Mouse (Mus musculus): ENCODE results near the gene Tmem50a.

The Tmem50a gene

DNA sequence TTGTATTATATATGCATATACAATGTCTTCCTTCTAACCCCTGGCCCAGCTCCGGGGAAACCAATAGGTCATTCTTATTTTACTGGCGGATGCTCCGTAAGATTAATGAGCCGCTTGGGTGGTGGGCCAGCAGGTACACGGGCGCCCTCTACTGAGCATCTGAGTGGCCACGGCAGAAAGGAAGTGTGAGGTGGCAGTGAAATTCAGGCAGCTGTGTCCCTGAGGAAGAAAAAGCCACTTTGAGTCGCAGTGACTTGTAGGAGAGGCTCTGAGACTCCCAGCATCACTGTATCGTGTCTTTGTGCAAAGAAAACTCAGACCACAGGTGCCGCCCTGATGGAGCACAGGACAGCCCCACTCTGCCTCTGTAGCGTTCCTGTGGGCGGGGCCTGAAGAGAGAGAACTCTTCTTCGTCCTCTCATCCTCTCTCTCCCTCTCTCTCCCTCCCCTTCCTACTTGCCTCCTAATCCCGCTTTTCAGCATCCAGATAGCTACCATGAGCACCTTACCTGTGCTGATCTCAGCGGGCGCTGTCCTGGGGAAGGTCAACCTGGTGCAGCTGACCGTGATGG, 35.3 kb downstream of the Tmem50a start:
- peak; percentile 55 to 74 for DNase-seq (ENCODE audit: low spot score in 2 of 2)

DNA sequence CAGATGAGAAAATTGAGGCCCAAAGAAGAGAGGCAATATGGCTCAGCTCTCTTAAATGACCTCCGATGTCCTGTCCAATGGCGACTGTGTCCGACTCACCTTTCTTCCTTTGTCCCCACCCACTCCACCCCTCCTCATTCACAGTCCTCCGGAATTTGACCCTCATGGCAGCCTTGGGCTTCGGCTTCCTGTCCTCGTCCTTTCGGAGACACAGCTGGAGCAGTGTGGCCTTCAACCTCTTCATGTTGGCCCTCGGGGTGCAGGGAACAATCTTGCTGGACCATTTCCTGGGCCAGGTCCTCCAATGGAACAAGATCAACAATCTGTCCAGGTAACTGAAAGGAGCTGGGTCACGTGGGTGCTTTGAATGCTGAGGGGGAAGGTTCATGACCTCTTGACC, 38.7 kb downstream of the Tmem50a start:
- no peak for DNase-seq (ENCODE audit: low spot score in 2 of 2)

DNA sequence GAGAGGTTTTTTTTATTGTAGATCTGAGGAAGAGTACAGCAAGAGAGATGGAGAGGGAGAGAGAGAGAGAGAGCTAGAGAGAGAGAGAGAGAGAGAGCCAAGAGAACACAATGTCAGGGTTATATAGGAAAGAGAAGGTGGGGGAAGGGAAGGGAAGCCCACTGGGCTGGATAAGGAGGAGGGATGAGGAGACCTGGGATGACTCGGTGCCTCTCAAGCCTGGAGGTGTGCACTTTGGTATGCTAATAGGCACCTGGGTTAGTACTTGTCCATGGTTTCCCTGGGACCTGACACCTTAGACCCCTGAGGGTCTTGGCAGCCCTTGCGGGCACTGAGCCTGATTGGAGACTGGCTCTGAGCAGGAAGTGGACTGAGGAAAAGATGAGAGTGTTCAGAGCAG, 42.9 kb downstream of the Tmem50a start:
- no peak for DNase-seq (ENCODE audit: low spot score in 2 of 2)

DNA sequence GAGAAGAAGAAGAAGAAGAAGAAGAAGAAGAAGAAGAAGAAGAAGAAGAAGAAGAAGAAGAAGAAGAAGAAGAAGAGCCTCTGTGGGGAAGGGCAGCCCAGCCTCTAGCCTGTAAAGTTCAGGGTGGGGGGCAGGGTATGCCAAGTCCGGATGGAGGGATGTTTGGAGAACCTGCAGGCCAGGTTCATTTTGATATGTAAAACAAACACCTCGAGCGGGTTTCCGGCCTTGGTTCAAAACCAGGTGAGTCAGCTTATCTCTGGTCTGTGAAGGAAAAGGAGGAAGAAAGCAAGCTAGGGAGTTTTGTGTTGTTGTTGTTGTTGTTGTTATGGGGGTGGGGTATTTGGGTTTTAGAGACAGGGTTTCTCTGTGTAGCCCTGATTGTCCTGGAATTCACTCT, 43.3 kb downstream of the Tmem50a start:
- no peak for DNase-seq (ENCODE audit: low spot score in 2 of 2)

DNA sequence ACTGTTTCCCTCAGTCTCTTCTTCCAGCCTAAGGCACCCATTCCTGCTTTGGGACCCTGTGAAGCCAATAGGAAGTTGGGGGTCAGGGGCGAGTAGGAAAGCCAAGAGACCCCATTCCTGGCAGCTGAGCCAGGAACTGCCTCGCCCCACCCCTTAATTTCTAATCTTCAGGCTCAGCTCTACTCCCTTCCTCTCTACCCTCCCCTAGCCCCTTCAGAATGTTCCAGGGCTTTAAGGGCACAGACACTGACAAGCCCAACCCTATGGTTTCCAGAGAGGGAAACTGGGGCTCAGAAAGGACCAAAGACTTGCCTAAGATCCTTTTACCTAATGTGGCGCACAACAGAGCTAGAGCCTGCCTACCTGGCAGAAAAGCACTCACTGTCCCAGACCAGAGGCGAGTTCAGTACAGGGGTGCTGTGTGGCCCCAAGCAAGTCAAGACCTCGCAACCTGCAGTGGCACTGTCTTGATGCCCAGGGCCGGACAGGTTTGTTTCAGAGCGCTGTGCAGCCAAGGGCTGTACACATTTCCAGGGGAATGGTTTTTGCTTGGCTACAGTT, 44.9 kb downstream of the Tmem50a start:
- no peak for DNase-seq (ENCODE audit: low spot score in 2 of 2)

DNA sequence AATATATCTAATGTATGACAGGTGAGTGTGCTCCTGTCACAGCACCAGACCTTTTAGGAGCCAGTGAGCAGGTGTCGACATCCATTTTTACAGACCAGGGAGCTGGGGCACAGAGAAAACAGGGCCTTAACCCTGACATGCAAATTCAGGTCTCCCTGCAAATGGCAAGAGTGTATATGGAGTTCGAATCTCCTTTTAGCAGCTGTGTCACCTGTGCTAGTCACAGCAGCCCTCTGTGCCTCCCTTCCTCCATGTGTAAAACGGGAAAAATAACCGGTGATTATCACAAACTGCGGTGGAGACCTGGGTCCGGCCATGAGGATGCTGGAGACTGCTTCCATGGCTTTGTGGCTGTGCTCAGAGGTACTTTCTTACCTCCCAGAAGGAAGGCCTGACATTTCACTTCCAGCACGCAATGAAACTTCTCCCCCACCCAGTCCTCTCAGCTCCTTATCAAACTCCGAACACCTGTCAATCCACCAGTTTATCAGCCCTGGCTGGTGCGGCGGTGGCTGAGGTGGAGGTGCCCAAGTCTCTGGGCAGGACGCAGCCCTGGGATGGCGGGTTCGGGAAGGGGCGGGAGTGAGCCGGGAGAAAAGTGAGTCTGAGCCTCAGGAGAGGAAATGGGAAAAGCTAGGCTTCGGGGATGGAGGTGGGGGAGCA, 45.6 kb downstream of the Tmem50a start:
- peak; percentile 66 to 71 for DNase-seq (ENCODE audit: low spot score in 2 of 2)

DNA sequence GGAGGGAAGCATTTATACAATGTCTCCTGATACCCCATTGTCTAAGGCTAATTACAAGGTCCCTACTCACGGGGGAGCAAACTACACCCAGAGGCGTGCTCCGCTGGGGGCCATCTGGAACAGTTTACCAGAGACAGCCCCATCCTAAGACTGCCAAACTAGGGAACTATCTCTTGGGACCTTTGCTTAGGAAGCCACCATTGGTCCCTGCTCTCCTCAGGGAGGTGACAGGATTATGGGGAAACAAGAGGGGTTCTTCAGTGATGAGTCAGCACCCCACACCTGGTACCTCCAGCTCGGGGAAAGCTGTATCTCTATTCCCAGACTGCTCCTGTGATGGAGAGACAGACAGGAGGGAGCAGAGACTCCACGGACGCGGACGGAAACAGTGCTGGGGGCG, 46.3 kb downstream of the Tmem50a start:
- no peak for DNase-seq (ENCODE audit: low spot score in 2 of 2)

DNA sequence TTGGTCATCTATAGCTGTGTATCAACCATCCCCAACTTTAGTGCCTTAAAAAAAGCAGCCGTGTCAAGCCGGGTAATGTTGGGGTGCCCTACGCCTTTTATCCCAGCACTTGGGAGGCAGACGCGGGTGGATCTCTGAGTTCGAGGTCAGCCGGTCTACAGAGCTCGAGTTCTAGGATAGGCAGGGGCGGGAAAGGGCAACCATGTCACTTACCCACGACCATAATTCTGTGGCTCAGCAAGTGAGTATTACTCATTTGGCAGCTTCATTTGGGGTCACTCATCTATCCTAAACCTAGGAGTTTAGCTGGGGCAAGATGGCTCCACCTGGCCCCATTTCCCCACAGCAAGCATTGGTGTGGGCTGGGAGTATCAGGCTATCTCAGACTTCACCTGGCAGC, 46.8 kb downstream of the Tmem50a start:
- no peak for DNase-seq (ENCODE audit: low spot score in 2 of 2)

DNA sequence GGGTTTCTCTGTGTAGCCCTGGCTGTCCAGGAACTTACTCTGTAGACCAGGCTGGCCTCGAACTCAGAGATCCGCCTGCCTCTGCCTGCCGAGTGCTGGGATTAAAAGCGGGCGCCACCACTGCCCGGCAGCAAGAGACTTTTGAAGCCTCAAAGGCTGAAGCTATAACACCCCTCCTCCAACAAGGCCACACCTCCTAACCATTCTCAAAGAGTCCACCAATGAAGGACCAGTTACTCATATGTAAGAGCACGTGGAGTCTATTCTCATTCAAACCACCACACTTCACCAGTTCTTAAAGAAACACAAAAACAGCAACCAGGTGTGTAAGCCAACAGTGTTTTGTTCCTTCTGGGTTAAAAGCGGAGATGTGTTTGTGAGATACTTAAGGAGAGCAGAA, 47.2 kb downstream of the Tmem50a start:
- DNase-seq (ENCODE audit: low spot score in 2 of 2): no peak

DNA sequence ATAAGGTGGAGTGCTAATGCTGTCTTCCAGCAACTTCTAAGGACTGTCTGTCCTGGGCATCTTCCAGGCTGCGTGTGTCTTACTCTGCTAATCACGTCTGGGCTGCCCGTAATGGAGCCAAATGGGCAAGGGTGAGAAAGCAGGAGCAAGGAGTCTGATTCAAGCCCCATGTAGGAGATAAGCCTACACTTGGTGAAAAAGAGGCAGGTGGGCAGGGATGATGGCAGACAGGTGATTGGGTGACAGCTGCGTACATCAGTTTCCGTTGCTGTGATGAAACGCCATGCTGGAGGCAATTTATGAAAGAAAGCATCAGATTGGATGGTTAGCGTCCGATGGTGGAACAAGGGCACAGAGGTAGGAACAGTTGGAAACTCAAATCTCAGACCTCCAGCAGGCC, 47.6 kb downstream of the Tmem50a start:
- DNase-seq (ENCODE audit: low spot score in 2 of 2): no peak

DNA sequence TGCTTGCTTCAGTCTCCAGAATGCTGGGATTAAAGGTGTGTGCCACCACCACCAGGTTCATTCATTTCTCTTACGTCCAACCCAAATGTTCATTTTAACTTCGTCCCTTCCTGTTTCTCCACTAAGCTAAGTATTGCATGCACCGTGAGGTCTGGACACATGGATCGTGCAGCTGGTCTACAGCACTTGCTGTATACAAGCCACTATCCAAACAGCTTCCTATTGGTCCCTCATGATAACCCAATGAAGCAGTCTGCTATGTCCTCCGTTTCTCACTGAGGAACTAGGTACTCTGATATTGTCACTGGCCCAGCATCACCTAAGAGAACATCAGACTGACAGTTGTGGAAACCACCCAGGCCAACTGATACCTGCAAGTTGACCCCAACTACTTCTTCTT, 49.0 kb downstream of the Tmem50a start:
- DNase-seq (ENCODE audit: low spot score in 2 of 2): no peak

DNA sequence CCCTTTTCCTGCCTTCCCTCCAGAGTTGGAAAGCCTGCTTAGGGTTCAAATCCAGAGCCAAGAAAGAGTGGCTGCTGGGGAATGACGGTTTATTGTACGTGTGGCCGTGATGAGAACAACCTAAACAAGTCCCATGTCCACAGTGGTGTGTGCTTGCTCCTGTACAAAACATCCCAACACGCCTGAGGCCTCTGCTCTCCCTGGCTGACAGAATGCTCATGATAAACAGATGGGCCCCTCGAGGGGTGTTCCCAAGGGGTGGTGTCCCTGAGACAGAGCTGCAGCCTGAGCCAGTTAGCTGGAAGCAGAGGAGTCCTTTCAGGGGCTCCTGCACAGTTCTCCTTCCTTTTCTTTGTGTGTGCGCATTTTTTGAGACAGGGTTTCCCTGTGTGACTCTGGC, 49.5 kb downstream of the Tmem50a start:
- DNase-seq (ENCODE audit: low spot score in 2 of 2): peak; percentile 41 to 43

DNA sequence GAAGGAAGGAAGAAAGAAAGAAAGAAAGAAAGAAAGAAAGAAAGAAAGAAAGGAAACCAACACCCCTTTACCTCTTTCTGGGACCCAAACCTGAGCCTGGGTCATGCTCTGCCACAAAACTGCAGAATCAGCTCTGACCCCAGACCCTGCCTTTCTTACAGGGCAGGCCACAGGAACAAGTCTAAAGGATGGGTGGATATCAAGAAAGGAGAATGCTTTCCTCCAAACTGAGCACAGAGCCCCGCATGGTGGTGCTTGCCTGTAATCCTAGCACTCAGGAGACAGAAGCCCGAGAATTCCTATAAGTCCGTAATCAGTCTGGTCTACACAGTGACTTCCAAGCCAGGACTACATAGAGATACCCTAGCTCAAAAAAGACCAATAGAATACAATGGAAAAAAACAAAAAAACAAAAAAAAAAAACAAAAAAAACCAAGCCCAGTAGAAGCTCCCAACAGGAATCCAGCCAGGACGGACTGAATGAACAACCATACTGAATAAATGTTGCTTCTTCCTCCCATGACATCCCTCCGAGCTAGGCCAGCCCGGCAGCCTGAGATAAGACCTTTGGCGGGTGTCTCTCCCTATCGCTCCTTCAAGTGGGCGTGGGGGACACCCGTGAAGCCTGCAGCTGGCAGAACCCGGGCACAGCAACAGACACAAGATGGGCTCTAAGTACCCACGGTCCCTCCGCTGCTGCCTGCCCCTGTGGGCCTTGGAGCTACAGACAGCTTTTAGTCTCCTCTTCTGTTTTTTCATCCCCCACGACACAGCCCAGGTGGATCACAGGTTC, 50.7 kb downstream of the Tmem50a start, which contains the start of gene Rhd:
Gene Rhd, plus strand, starts transcription at position 600 of the 793 bp plus-strand sequence.
- peak; percentile 59 to 64 for DNase-seq (ENCODE audit: low spot score in 2 of 2)

DNA sequence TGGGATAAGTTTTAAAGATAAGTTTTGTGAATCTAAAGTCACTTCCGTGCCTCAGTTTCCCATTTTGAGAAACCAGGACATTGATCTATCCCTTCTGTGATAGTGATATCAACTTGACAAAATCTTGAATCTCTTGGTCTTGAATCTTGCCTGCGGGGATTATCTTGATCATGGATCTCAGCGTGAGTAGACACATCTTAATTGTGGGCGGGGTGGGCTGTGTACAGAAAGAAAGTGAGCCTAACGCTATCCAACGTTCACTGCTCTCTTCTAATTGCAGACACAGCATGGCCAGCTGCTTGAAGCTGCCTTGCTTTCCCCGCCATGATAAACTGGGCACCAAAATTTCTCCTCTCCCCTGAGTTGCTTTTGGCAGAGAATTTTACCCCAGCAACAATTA, 51.8 kb downstream of the Tmem50a start:
- no peak for DNase-seq (ENCODE audit: low spot score in 2 of 2)

DNA sequence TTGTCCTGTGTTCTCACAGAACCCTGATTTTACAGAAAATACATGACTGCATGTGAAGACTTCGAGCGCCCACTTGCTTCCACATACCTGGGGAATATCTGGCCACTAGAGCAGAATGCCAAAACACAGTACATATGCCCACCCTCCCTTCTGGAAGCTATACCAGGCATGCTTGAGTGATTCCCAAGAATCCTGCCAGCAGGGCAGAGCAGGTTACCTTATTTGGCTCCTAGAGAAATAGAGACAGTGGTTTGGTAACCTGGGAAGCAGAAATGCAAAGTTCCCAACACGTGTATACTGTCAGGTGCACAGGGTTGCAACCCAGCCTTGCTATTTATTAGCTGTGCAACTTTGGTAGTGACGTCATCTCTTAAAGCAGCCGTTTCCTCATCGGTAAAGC, 52.9 kb downstream of the Tmem50a start:
- no peak for DNase-seq (ENCODE audit: low spot score in 2 of 2)

DNA sequence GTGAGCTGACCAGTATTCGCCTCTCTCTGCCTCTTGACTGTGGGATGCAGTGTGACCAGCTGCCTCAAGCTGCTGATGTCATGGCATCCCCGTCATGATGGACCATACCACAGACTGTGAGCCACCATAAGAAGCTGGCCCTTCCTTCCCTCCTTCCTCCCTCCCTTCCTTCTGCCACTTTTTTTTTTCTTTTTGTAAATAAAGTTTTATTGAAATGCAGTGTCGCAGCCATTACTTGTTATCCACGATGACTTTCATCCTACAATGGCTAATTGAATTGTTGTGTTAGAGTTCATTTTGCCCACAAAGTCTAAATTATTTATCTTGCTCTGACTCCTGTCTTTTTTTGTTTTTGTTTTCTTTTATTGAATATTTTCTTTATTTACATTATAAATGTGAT, 56.3 kb downstream of the Tmem50a start:
- no peak for DNase-seq (ENCODE audit: low spot score in 2 of 2)

DNA sequence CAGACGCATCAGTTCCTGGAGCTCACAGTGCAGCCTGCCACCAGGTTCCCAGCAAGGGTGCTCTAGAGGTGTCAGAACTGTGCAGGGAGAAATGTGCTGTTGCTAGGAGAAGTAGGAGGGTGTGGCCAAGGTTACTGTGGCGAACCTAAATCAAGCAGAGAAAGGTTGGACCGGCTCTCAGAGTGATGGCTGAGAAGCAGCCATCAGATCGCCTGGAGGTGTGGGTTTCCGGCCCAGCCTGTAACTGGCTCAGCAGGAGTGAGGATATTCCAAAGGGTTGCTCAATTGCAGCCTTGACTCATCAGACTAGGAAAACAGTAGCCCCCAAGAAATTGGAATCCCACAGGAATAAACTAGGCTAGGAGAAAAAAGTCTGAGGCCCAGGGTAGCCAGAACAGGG, 58.3 kb downstream of the Tmem50a start:
- DNase-seq (ENCODE audit: low spot score in 2 of 2): no peak

DNA sequence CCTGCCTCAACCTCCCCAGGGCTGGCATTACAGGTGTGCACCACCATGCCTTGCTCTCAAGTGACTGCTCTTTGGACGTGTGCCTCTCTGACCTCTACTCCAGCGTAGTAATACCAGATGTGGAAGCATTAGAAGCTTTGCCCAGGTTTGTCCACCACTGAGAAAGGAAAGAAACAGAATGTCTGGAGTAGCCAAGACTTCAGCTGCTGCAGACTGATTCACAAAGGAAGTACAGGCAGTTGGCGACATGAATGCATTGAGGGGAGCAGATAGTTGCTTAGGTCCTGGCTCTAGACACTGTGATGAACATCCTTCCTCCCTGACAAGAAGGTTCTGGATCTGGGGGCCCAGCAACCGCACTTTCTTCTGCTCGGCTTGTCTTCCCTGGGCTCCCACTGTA, 58.8 kb downstream of the Tmem50a start:
- DNase-seq (ENCODE audit: low spot score in 2 of 2): no peak

DNA sequence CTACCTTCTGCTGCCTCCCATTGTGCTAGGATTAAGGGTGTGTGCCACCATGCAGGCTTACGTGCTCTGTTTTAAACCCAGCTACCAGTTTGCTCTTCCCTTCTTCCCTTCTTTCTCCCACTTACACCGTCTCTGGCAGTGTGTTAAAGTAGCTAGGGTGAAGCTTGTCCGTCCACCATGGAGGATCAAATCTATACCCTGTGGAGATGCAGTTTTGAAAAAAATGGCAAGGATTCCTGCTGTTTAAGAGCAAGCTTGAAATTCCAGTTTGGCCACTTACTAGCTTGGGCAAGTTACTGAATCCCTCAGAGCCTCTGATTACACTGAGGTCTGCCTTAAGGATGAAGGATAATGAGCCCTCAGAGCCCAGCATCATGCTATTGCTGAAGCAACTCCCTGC, 59.5 kb downstream of the Tmem50a start:
- no peak for DNase-seq (ENCODE audit: low spot score in 2 of 2)

DNA sequence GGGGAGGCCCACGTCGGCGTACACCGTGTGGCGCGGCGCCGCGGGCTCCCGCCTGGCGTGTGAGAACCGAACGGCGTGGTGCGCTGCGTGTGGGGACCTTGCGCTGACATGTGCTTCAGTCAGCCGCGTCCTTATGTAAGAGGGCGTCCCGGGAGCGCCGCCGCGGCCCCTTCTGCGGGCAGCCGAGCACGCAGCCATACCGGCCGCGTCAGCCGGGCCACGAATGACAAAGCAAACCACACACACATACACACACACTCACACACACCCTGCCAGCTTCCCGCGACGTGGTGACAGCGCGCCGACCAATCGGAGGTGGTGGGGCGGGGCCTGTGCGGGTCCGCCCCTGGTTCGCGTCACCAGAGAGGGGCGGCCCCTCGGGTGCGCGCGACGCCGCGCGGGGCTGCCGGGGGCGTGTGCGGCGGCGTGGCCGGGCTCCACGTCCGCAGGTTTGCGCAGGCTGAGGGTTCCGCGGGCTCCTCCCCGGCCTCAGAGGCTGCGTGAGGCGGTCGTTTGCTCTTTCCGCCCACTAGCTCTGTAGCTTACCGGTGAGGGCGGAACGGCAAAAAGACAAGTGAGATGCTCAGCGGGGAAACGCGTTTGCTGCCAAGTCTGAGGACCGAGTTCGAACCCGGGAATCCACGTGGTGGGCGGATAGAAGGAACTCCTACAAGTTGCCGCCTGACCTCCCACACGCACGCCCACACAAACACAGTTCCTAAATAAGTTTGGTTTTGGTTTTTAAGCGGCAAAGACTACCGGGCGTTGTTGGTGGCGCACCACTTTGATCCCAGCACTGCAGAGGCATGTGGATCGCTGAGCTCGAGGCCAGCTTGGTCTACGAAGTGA, 61.0 kb downstream of the Tmem50a start:
- peak; percentile 89 to 92 for DNase-seq (ENCODE audit: low spot score in 2 of 2)

DNA sequence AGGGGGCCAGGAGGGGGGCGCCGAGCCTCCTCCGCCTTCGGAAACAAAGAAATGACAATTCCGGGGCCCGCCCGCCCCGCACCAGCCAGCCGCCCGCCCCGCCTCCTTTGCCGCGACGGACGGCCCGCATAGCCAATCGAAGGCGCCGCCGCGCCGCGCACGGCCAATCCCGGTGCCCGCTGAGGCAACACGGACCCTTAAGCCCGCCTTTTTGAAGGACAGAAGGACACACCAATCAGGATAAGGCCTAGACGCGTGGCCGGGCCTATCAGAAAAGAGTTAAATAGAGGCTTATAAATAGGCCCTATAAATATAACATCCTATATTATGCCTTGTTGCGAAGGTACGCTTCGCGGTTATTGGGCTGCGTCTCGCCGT, 61.6 kb downstream of the Tmem50a start, which contains the start of gene Maco1:
Gene Maco1, minus strand, starts transcription at position 87 of the 378 bp plus-strand sequence.
- DNase-seq (ENCODE audit: low spot score in 2 of 2): peak; percentile 99

Measured in spleen, postnatal 14 days (tissue).